Mouse (Mus musculus) forebrain, embryonic 12.5 days (tissue): Measurements from ENCODE around the gene Calml3. TPM values are rescaled to one million over a fixed set of nuclear protein-coding genes. Genes with fewer than 3 reads are reported as not detected.
"Not testable (repeated sequence)": the region's sequence is repeated elsewhere in the genome, so short reads cannot be mapped to it uniquely, and the experiment has no call there.

Source experiments
- ATAC-seq: fragments of 200-750 bp; cut with Nextera tagmentation; 2 replicates; pipeline ENCODE4 v1.8.0; 2017; ENCODE audit warnings: moderate TSS enrichment; ENCODE audit not compliant: low FRiP score
- H3K27ac ChIP-seq: fragments of 300-500 bp; sonication (generic); 2 replicates; pipeline ENCODE4 v1.5.1; 2016; ENCODE audit warnings: mild to moderate bottlenecking
- H3K27me3 ChIP-seq: fragments of 300-500 bp; sonication (generic); 2 replicates; pipeline ENCODE4 v1.6.1; 2016; ENCODE audit warnings: mild to moderate bottlenecking
- H3K36me3 ChIP-seq: fragments of 300-500 bp; sonication (generic); replicated peaks from 2 replicates; pipeline ENCODE4 v1.6.1; 2016; ENCODE audit warnings: mild to moderate bottlenecking
- H3K4me1 ChIP-seq: fragments of 300-500 bp; sonication (generic); 2 replicates; pipeline ENCODE4 v1.6.1; 2016
- H3K4me2 ChIP-seq: fragments of 300-500 bp; sonication (generic); 2 replicates; pipeline ENCODE4 v1.6.1; 2016; ENCODE audit warnings: mild to moderate bottlenecking, moderate library complexity
- H3K4me3 ChIP-seq: fragments of 300-500 bp; sonication (generic); replicated peaks from 2 replicates; pipeline ENCODE4 v1.5.1; 2016; ENCODE audit warnings: mild to moderate bottlenecking
- H3K9ac ChIP-seq: fragments of 300-500 bp; sonication (generic); 2 replicates; pipeline ENCODE4 v1.6.1; 2016; ENCODE audit warnings: mild to moderate bottlenecking
- H3K9me3 ChIP-seq: fragments of 300-500 bp; sonication (generic); 2 replicates; pipeline ENCODE4 v1.6.1; 2016
- WGBS: fragments of 180-500 bp; shearing (Covaris S2); methylation state at CpG from one replicate; pipeline ENCODE4 v1.1.7; 2016; 5-methylcytosine and 5-hydroxymethylcytosine counted together
- polyA plus RNA-seq: library from polyadenylated mRNA; unstranded; fragments of >200 nt; fragmentation: Nextera tagmentation; extraction: Ambion mirVana; gene quantifications from 2 replicates; pipeline ENCODE4 v1.2.1, GENCODE M21; 2016

Calml3 gene
- not detected in 2 replicates for polyA plus RNA-seq

DNA sequence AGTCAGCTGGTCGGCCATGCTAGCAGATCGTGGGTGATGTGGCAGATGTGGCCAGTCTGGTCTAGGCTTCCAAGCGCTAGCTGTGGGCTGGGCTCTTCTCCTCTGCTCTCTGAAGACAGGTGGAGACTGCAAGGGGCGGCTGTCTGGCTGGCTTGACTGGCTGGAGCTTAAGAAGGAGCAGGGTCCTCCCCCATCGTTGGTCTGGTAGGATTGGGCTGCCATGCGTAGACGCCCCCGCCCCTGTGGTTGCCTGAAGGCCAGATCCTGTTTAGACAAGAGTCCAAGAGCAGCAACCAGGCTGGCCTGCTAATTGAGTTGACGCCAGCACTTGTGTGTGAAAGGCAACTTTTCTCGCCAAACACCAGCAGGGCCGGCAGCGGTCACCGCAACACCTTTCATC, at the start of gene Calml3:
Gene Calml3, minus strand, starts transcription at position 131 of the 400 bp plus-strand sequence.
- Histone ChIP-seq H3K9me3 (no peaks in the 10 kb centered on the region), H3K4me1 (no peaks in the 10 kb centered on the region), H3K9ac (no peak within 1 kb of the TSS), H3K36me3 (no peaks in the 10 kb centered on the region), H3K4me3 (no peak within 1 kb of the TSS), H3K27ac (no peak within 1 kb of the TSS), H3K4me2 (no peak within 1 kb of the TSS), H3K27me3 (no peaks in the 10 kb centered on the region)
- ATAC-seq: no peak
- 92% methylated on average over 13 of the region's 13 CpGs for WGBS

- Histone ChIP-seq H3K4me3 (no peak overlapping the region), H3K36me3 (no peaks in the 10 kb centered on the region), H3K27me3 (no peaks in the 10 kb centered on the region), H3K4me1 (no peaks in the 10 kb centered on the region), H3K9ac (no peak overlapping the region), H3K9me3 (no peaks in the 10 kb centered on the region), H3K4me2 (no peak overlapping the region), H3K27ac (no peak overlapping the region)
- WGBS: 83% methylated on average over 1 of the region's 1 CpGs
- no peak for ATAC-seq
Measured at GRCm38 (mm10) chr13:3850330-3850729, 46.2 kb upstream of the Calml3 start.

DNA sequence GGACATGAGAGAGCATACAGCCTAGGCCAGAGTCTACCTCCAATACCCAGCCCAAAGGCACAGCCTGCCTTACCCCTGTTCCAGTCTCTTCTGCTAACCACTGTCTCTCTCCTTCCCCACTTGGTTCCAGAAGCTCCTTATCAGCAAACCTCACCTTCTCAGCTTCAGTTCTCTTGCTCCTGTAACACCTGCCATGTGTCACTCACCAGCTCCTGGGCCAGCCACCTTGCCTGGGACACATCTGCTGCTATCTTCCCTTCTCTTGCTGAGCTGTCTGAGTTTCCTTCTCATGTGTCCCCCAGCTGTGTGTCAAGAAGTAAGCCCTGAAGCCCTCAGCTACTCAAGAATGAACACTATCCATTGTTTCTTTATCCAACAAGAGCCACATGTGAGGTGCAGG, 36.5 kb upstream of the Calml3 start:
- not testable (repeated sequence) for H3K4me2 ChIP-seq, H3K27me3 ChIP-seq, H3K9me3 ChIP-seq, H3K27ac ChIP-seq, H3K36me3 ChIP-seq, ATAC-seq, H3K4me3 ChIP-seq, H3K9ac ChIP-seq, H3K4me1 ChIP-seq

- not testable (repeated sequence) for H3K36me3 ChIP-seq, H3K9ac ChIP-seq, H3K27me3 ChIP-seq, H3K4me3 ChIP-seq, H3K4me1 ChIP-seq, ATAC-seq, H3K4me2 ChIP-seq, H3K27ac ChIP-seq, H3K9me3 ChIP-seq
Measured at GRCm38 (mm10) chr13:3837312-3837807, 33.2 kb upstream of the Calml3 start, which contains the start of gene Calm4. Gene Calm4, plus strand, starts transcription at chr13:3837757.

GRCm38 (mm10) chr13:3833644-3834043, 29.5 kb upstream of the Calml3 start:
- not testable (repeated sequence) for H3K36me3 ChIP-seq, H3K9ac ChIP-seq, H3K4me3 ChIP-seq, H3K9me3 ChIP-seq, ATAC-seq, H3K4me2 ChIP-seq, H3K27me3 ChIP-seq, H3K27ac ChIP-seq, H3K4me1 ChIP-seq

DNA sequence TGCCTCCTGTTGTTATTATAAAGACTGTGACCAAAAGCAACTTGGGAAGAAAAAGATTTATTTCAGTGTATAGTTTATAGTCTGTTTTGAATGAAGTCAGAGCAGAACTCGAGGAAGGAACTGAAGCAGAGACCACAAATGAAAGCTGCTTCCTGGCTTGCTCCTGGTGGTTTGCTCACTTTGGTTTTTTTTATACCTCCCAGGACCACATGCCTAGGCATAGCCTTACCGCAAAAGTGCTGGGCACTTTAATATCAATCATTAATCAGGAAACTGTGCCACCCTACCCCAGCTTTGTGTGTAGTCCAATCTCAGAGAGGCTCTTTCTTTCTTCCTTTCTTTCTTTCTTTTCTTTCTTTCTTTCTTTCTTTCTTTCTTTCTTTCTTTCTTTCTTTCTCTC, 28.3 kb upstream of the Calml3 start:
- Histone ChIP-seq H3K36me3 (no peaks in the 10 kb centered on the region), H3K27ac (no peak overlapping the region), H3K4me3 (no peak overlapping the region), H3K27me3 (no peaks in the 10 kb centered on the region), H3K9ac (no peak overlapping the region), H3K4me2 (no peak overlapping the region), H3K9me3 (no peaks in the 10 kb centered on the region), H3K4me1 (no peaks in the 10 kb centered on the region)
- ATAC-seq: no peak
- 79% methylated on average over 2 of the region's 2 CpGs for whole genome bisulfite sequencing

DNA sequence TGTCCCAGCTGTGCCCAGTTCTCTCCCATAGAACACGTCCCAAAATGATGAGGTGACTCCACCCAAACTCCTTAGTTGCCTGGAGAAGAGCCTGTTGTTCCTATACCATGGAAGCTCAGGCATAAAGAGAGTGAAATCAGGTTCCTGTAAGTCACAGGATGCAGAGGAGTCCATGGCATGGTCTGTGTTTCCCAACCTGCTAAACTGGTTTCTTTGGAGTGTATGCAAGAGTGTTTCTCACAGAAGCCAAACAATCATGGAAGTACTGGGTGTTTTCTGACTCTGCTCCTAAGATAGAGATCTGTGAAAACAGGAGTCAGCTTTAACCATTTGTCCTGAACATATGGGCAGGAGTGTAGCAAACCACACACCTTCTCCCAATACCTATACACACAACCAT, 27.9 kb upstream of the Calml3 start:
- Histone ChIP-seq H3K27ac (no peak overlapping the region), H3K4me1 (no peaks in the 10 kb centered on the region), H3K9ac (no peak overlapping the region), H3K4me3 (no peak overlapping the region), H3K36me3 (no peaks in the 10 kb centered on the region), H3K27me3 (no peaks in the 10 kb centered on the region), H3K4me2 (no peak overlapping the region), H3K9me3 (no peaks in the 10 kb centered on the region)
- ATAC-seq: no peak
- 70% methylated on average over 1 of the region's 1 CpGs for WGBS

GRCm38 (mm10) chr13:3831546-3831945, 27.4 kb upstream of the Calml3 start:
- Histone ChIP-seq H3K27ac (no peak overlapping the region), H3K9ac (no peak overlapping the region), H3K27me3 (no peaks in the 10 kb centered on the region), H3K4me1 (no peaks in the 10 kb centered on the region), H3K4me3 (no peak overlapping the region), H3K9me3 (no peaks in the 10 kb centered on the region), H3K36me3 (no peaks in the 10 kb centered on the region), H3K4me2 (no peak overlapping the region)
- 86% methylated on average over 5 of the region's 5 CpGs for WGBS
- no peak for ATAC-seq

DNA sequence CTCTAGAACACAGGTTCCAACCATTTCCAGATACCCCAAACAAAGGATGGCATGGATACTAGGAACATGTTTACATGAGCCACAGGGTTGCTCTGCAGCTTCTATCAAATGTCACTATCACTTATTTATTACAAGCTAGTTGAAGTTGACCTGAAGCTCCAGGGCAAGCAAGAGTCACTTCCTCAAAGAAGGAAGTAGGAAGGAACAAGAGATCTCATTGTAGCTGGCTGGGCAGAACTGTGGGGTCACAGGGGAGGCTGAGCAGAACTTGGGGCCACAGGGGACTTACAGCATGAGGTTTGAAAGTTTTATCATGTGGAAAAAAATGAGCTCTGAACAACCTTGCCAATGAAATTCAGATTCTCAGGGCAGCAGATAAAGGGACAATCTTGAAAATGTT, 21.6 kb upstream of the Calml3 start:
- no peak for ATAC-seq
- Histone ChIP-seq H3K27ac (no peak overlapping the region), H3K36me3 (no peaks in the 10 kb centered on the region), H3K27me3 (no peaks in the 10 kb centered on the region), H3K4me1 (no peaks in the 10 kb centered on the region), H3K9me3 (no peaks in the 10 kb centered on the region), H3K4me3 (no peak overlapping the region), H3K9ac (no peak overlapping the region), H3K4me2 (no peak overlapping the region)

DNA sequence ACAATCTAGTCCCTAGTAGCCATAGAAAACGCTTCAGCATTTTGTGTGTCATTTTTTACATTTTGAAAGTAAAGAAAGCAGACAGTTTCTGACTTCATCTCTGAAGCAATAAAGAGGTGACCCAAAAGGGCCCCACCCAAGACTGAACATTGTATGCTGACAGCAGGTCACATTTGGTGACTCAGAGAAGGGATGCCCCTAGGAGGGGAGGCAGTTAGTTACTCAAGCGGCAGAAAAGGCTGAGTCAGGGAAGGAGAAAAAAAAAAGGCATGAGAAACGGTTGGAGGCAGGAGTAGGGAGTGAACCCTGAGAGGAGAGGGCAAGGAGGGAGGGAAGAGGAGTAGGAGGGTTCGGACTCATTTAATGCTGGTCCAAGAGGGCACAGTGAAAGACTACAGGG, 18.0 kb upstream of the Calml3 start:
- Histone ChIP-seq H3K9ac (no peak overlapping the region), H3K27ac (no peak overlapping the region), H3K27me3 (no peaks in the 10 kb centered on the region), H3K4me3 (no peak overlapping the region), H3K9me3 (no peaks in the 10 kb centered on the region), H3K36me3 (no peaks in the 10 kb centered on the region), H3K4me2 (no peak overlapping the region), H3K4me1 (no peaks in the 10 kb centered on the region)
- 68% methylated on average over 4 of the region's 4 CpGs for WGBS
- no peak for ATAC-seq

DNA sequence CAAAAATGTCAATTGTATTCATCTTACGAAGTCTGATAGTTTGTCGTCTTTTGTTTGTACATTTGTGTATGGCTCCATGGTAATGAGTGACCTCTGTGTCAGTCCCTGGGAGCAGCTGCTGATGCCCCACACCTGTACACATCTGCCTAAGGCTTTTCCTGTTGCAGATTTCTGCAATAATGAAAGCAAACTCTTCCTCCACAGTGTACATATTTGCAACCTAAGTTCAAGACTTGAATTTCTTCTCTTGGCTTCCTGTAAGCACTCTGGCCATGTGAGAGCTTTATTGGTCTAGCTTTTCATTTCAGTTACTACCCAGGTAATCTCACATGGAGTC, 14.6 kb upstream of the Calml3 start:
- no peaks in the 10 kb centered on the region for H3K27me3 ChIP-seq
- no peaks in the 10 kb centered on the region for H3K36me3 ChIP-seq
- no peak overlapping the region for H3K9ac ChIP-seq
- H3K4me3 ChIP-seq: no peak overlapping the region
- no peaks in the 10 kb centered on the region for H3K9me3 ChIP-seq
- ATAC-seq: no peak
- 91% methylated on average over 2 of the region's 2 CpGs for WGBS
- no peak overlapping the region for H3K27ac ChIP-seq
- H3K4me1 ChIP-seq: no peaks in the 10 kb centered on the region
- no peak overlapping the region for H3K4me2 ChIP-seq

DNA sequence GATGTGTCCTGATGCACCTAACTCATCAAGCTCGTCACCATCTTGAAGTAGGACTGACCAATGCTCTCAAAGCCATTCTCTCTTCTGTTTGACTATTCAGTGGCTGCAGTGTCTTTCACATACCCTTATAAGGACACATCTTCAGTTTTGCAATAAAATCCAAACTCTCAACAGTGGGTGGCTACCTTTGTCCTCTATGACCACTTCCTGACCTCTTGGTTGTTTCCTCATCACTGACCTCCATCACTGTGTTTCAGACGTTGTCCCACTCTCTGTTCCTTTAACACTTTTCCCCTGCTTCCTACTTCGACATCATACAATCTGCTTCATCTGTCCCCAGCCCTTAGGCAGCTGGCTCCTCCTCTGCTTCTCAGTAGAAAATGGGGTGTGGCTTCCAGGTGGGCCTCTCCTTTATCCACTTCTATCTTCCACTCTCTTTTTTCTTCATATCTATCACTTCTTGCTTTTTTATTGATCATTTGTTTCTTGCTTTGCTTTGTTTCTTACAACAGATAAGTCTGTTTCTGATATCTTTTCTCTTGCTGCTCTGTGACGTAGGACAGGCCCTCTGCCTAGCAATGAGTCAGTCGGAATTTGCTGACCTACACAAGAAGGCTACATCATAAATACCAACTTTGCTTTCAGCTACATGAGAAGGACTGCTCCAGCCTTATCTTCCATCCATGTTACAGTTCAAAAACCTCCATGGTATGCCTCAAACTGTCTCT, 14.1 kb upstream of the Calml3 start:
- Histone ChIP-seq H3K4me2 (no peak overlapping the region), H3K4me1 (no peaks in the 10 kb centered on the region), H3K4me3 (no peak overlapping the region), H3K36me3 (no peaks in the 10 kb centered on the region), H3K27me3 (no peaks in the 10 kb centered on the region), H3K9ac (no peak overlapping the region), H3K9me3 (no peaks in the 10 kb centered on the region), H3K27ac (no peak overlapping the region)
- no peak for ATAC-seq
- 82% methylated on average over 5 of the region's 5 CpGs for WGBS

GRCm38 (mm10) chr13:3807131-3807827, 3.2 kb upstream of the Calml3 start:
- WGBS: 72% methylated on average over 7 of the region's 7 CpGs
- no peak overlapping the region for H3K27ac ChIP-seq
- H3K4me2 ChIP-seq: no peak overlapping the region
- no peak overlapping the region for H3K9ac ChIP-seq
- no peaks in the 10 kb centered on the region for H3K4me1 ChIP-seq
- H3K9me3 ChIP-seq: 0 out of 2 replicates have a peak, but pooled peaks cover 3% of the 10 kb centered on the region
- no peak for ATAC-seq
- no peaks in the 10 kb centered on the region for H3K27me3 ChIP-seq
- no peak overlapping the region for H3K4me3 ChIP-seq
- H3K36me3 ChIP-seq: no peaks in the 10 kb centered on the region
